Mouse (Mus musculus) midbrain, embryonic 16.5 days (tissue): ENCODE measurements around the gene Olr1. TPM values are rescaled to one million over a fixed set of nuclear protein-coding genes. Genes with fewer than 3 reads are reported as not detected.

ENCODE experiments used
- ATAC-seq: fragments of 200-750 bp; cut with Nextera tagmentation; 2 replicates; pipeline ENCODE4 v1.8.0; 2017; ENCODE audit warnings: moderate TSS enrichment
- H3K27ac ChIP-seq: fragments of 300-500 bp; sonication (generic); 2 replicates; pipeline ENCODE4 v1.5.1; 2014; ENCODE audit warnings: mild to moderate bottlenecking, low read length, mixed read lengths
- H3K27me3 ChIP-seq: fragments of 300-500 bp; sonication (generic); 2 replicates; pipeline ENCODE4 v1.6.1; 2014; ENCODE audit warnings: low read depth, low read length, mixed read lengths; ENCODE audit not compliant: control insufficient read depth, insufficient read depth
- H3K36me3 ChIP-seq: fragments of 300-500 bp; sonication (generic); 2 replicates; pipeline ENCODE4 v1.6.1; 2014; ENCODE audit warnings: mild to moderate bottlenecking, low read length, moderate library complexity, mixed read lengths; ENCODE audit not compliant: control insufficient read depth, insufficient read depth
- H3K4me1 ChIP-seq: fragments of 300-500 bp; sonication (generic); 2 replicates; pipeline ENCODE4 v1.6.1; 2014; ENCODE audit warnings: mild to moderate bottlenecking, low read length, mixed read lengths; ENCODE audit not compliant: control insufficient read depth, insufficient read depth
- H3K4me2 ChIP-seq: fragments of 300-500 bp; sonication (generic); 2 replicates; pipeline ENCODE4 v1.6.1; 2014; ENCODE audit warnings: mild to moderate bottlenecking, low read length, mixed read lengths
- H3K4me3 ChIP-seq: fragments of 300-500 bp; sonication (generic); 2 replicates; pipeline ENCODE4 v1.5.1; 2014; ENCODE audit warnings: low read depth, mild to moderate bottlenecking, low read length, moderate library complexity, mixed read lengths
- H3K9ac ChIP-seq: fragments of 300-500 bp; sonication (generic); 2 replicates; pipeline ENCODE4 v1.6.1; 2014; ENCODE audit warnings: low read depth, low read length, mixed read lengths
- H3K9me3 ChIP-seq: fragments of 300-500 bp; sonication (generic); replicated peaks from 2 replicates; pipeline ENCODE4 v1.6.1; 2014; ENCODE audit warnings: mild to moderate bottlenecking, low read length, mixed read lengths; ENCODE audit not compliant: control insufficient read depth, poor library complexity, severe bottlenecking
- WGBS: fragments of 180-500 bp; shearing (Covaris S2); extraction: QIAGEN DNeasy Blood & Tissue Kit; methylation state at CpG from one replicate; pipeline ENCODE4 v1.1.7; 2014; 5-methylcytosine and 5-hydroxymethylcytosine counted together
- polyA plus RNA-seq: library from polyadenylated mRNA; unstranded; fragments of >200 nt; fragmentation: Nextera tagmentation; extraction: Ambion mirVana; gene quantifications from 2 replicates; pipeline ENCODE4 v1.2.1, GENCODE M21; 2015

Olr1 gene
- polyA plus RNA-seq, 1 experiment from 2014 or later: not detected

GRCm38 (mm10) chr6:129494924-129495323 is 12.0 kb downstream of the Olr1 start:
- Histone ChIP-seq H3K27me3 (no peaks in the 10 kb centered on the region), H3K36me3 (no peaks in the 10 kb centered on the region), H3K9ac (no peak overlapping the region), H3K9me3 (no peaks in the 10 kb centered on the region), H3K27ac (no peak overlapping the region), H3K4me1 (no peaks in the 10 kb centered on the region), H3K4me2 (no peak overlapping the region), H3K4me3 (no peak overlapping the region)
- no peak for ATAC-seq
- 90% methylated on average over 4 of the region's 4 CpGs for WGBS

GRCm38 (mm10) chr6:129480089-129480958 is 26.6 kb downstream of the Olr1 start:
- Histone ChIP-seq H3K27me3 (no peaks in the 10 kb centered on the region), H3K9me3 (no peaks in the 10 kb centered on the region), H3K4me1 (peaks cover 9% of the 10 kb centered on the region), H3K36me3 (no peaks in the 10 kb centered on the region), H3K9ac (no peak overlapping the region), H3K4me2 (0 out of 2 replicates have a peak overlapping the region, but pooled peaks have one; percentile 26), H3K27ac (peak overlapping the region; percentile 74), H3K4me3 (no peak overlapping the region)
- 29% methylated on average over 8 of the region's 8 CpGs for WGBS
- ATAC-seq: peak; percentile 96

GRCm38 (mm10) chr6:129476404-129477126 is 30.4 kb downstream of the Olr1 start:
- no peaks in the 10 kb centered on the region for H3K27me3 ChIP-seq
- no peak overlapping the region for H3K27ac ChIP-seq
- no peaks in the 10 kb centered on the region for H3K9me3 ChIP-seq
- H3K9ac ChIP-seq: no peak overlapping the region
- no peaks in the 10 kb centered on the region for H3K36me3 ChIP-seq
- no peak overlapping the region for H3K4me3 ChIP-seq
- no peak overlapping the region for H3K4me2 ChIP-seq
- peaks cover 9% of the 10 kb centered on the region for H3K4me1 ChIP-seq
- whole genome bisulfite sequencing: 35% methylated on average over 13 of the region's 13 CpGs
- ATAC-seq: no peak

GRCm38 (mm10) chr6:129472627-129473026 is 34.3 kb downstream of the Olr1 start:
- Histone ChIP-seq H3K9ac (no peak overlapping the region), H3K4me1 (no peaks in the 10 kb centered on the region), H3K36me3 (no peaks in the 10 kb centered on the region), H3K9me3 (no peaks in the 10 kb centered on the region), H3K27ac (no peak overlapping the region), H3K4me3 (no peak overlapping the region), H3K4me2 (no peak overlapping the region), H3K27me3 (no peaks in the 10 kb centered on the region)
- ATAC-seq: no peak
- WGBS: 88% methylated on average over 5 of the region's 5 CpGs

- no peaks in the 10 kb centered on the region for H3K4me1 ChIP-seq
- no peak overlapping the region for H3K27ac ChIP-seq
- H3K9ac ChIP-seq: no peak overlapping the region
- no peaks in the 10 kb centered on the region for H3K9me3 ChIP-seq
- no peak for ATAC-seq
- H3K27me3 ChIP-seq: no peaks in the 10 kb centered on the region
- no peaks in the 10 kb centered on the region for H3K36me3 ChIP-seq
- H3K4me3 ChIP-seq: no peak overlapping the region
- H3K4me2 ChIP-seq: no peak overlapping the region
- WGBS: 94% methylated on average over 6 of the region's 6 CpGs
Observed at GRCm38 (mm10) chr6:129471386-129471785, 35.6 kb downstream of the Olr1 start.

GRCm38 (mm10) chr6:129451411-129452039 is 55.4 kb downstream of the Olr1 start, which contains the start of gene Clec1a:
Clec1a (minus strand) TSS chr6:129452000.
- H3K4me3 ChIP-seq: no peak within 1 kb of the TSS
- H3K4me2 ChIP-seq: 0 out of 2 replicates have a peak within 1 kb of the TSS, but pooled peaks have one; percentile 0
- ATAC-seq: peak; percentile 71

GRCm38 (mm10) chr6:129449743-129450142 is 57.2 kb downstream of the Olr1 start:
- Histone ChIP-seq H3K4me2 (no peak overlapping the region), H3K9ac (no peak overlapping the region), H3K4me3 (no peak overlapping the region), H3K9me3 (no peaks in the 10 kb centered on the region), H3K4me1 (no peaks in the 10 kb centered on the region), H3K36me3 (no peaks in the 10 kb centered on the region), H3K27ac (no peak overlapping the region), H3K27me3 (no peaks in the 10 kb centered on the region)
- WGBS: 78% methylated on average over 6 of the region's 6 CpGs
- no peak for ATAC-seq

More at GRCm38 (mm10) chr6:129451411-129452039, 55.4 kb downstream of the Olr1 start, which contains the start of gene Clec1a:
- H3K9me3 ChIP-seq: no peaks in the 10 kb centered on the region
- H3K36me3 ChIP-seq: no peaks in the 10 kb centered on the region
- no peak within 1 kb of the TSS for H3K27ac ChIP-seq
- WGBS: 56% methylated on average over 13 of the region's 13 CpGs
- H3K4me1 ChIP-seq: no peaks in the 10 kb centered on the region
- no peaks in the 10 kb centered on the region for H3K27me3 ChIP-seq
- H3K9ac ChIP-seq: no peak within 1 kb of the TSS

GRCm38 (mm10) chr6:129438033-129438432 is 68.9 kb downstream of the Olr1 start:
- ATAC-seq: no peak
- 86% methylated on average over 2 of the region's 2 CpGs for WGBS

More at GRCm38 (mm10) chr6:129438033-129438432, 68.9 kb downstream of the Olr1 start:
- no peaks in the 10 kb centered on the region for H3K36me3 ChIP-seq
- no peak overlapping the region for H3K9ac ChIP-seq
- H3K4me2 ChIP-seq: no peak overlapping the region
- H3K4me1 ChIP-seq: no peaks in the 10 kb centered on the region
- no peaks in the 10 kb centered on the region for H3K27me3 ChIP-seq
- H3K4me3 ChIP-seq: no peak overlapping the region
- no peak overlapping the region for H3K27ac ChIP-seq
- H3K9me3 ChIP-seq: no peaks in the 10 kb centered on the region
